Mouse (Mus musculus) left cerebral cortex, postnatal 10 days (tissue): ENCODE data around the gene Ryr3. TPM values are rescaled to one million over a fixed set of nuclear protein-coding genes. Genes with fewer than 3 reads are reported as not detected.

Experiments used
- DNase-seq, 2 experiments: peaks; one replicate each; pipeline ENCODE4 v3.0.0; 2021 to 2022; ENCODE audit warnings: low spot score in 2 of 2, mixed read lengths in 1 of 2; ENCODE audit errors: extremely low spot score in 1 of 2
- intact Hi-C: fragments of 180-260 bp; cut with DNase I; formaldehyde crosslinking; loops from one replicate; pipeline ENCODE4 v1.15.1; 2025
- total RNA-seq, 2 experiments: library from RNA; stranded (reverse); gene quantifications; 2 replicates each; pipeline ENCODE4 v1.2.3; 2021

Ryr3 gene
- total RNA-seq, 2 experiments from 2014 or later = 34.2 to 39.4 TPM

- DNase-seq = no peak
- intact Hi-C loops = no loop called here
Measured at GRCm38 (mm10) chr2:112982908-112983510, 233.9 kb downstream of the Ryr3 start.

- intact Hi-C loops = no loop called here
- DNase-seq = no peak
Measured at GRCm38 (mm10) chr2:112966807-112967625, 249.9 kb downstream of the Ryr3 start.

- intact Hi-C loops = no loop called here
- no peak for DNase-seq
Measured at GRCm38 (mm10) chr2:112948931-112949330, 268.0 kb downstream of the Ryr3 start.

- no peak for DNase-seq
Measured at GRCm38 (mm10) chr2:112931776-112932175, 285.1 kb downstream of the Ryr3 start.

GRCm38 (mm10) chr2:112913796-112914195 is 303.1 kb downstream of the Ryr3 start:
- no peak for DNase-seq
- intact Hi-C loops = no loop called here

More at GRCm38 (mm10) chr2:112931776-112932175, 285.1 kb downstream of the Ryr3 start:
- intact Hi-C loops = no loop called here

GRCm38 (mm10) chr2:112912611-112913010 is 304.3 kb downstream of the Ryr3 start:
- intact Hi-C loops = no loop called here
- DNase-seq = no peak

- intact Hi-C loops = no loop called here
- no peak for DNase-seq
Measured at GRCm38 (mm10) chr2:112910579-112910978, 306.3 kb downstream of the Ryr3 start.

GRCm38 (mm10) chr2:112909142-112909541 is 307.8 kb downstream of the Ryr3 start:
- no peak for DNase-seq
- intact Hi-C loops = no loop called here

- intact Hi-C loops = no loop called here
- DNase-seq = no peak
Measured at GRCm38 (mm10) chr2:112900747-112901146, 316.1 kb downstream of the Ryr3 start.

- intact Hi-C loops = no loop called here
Measured at GRCm38 (mm10) chr2:112884456-112885114, 332.3 kb downstream of the Ryr3 start.

GRCm38 (mm10) chr2:112881805-112882204 is 335.1 kb downstream of the Ryr3 start:
- DNase-seq = no peak
- intact Hi-C loops = no loop called here

More at GRCm38 (mm10) chr2:112884456-112885114, 332.3 kb downstream of the Ryr3 start:
- no peak for DNase-seq

GRCm38 (mm10) chr2:112881376-112881775 is 335.5 kb downstream of the Ryr3 start:
- DNase-seq = no peak
- intact Hi-C loops = no loop called here

GRCm38 (mm10) chr2:112877404-112877803 is 339.5 kb downstream of the Ryr3 start:
- peak in 1 of 2 experiments; percentile 9 for DNase-seq
- intact Hi-C loops = no loop called here

GRCm38 (mm10) chr2:112866043-112866551 is 350.8 kb downstream of the Ryr3 start:
- intact Hi-C loops = no loop called here

GRCm38 (mm10) chr2:112861792-112862191 is 355.1 kb downstream of the Ryr3 start:
- intact Hi-C loops = no loop called here
- DNase-seq = peak in 1 of 2 experiments; percentile 23

More at GRCm38 (mm10) chr2:112866043-112866551, 350.8 kb downstream of the Ryr3 start:
- no peak for DNase-seq

- intact Hi-C loops = no loop called here
- DNase-seq = no peak
Measured at GRCm38 (mm10) chr2:112845583-112846512, 371.0 kb downstream of the Ryr3 start.

GRCm38 (mm10) chr2:112842877-112843276 is 374.0 kb downstream of the Ryr3 start:
- no peak for DNase-seq
- intact Hi-C loops = no loop called here
